11 mouse cellular contexts compared by ENCODE assay signal in genomic region chr13:60529381-60530069, GRCm38 (mm10).
DNase-seq lines count a peak whose midpoint lies in the region; ATAC-seq and TF ChIP-seq lines count a peak whose summit lies in the region.
"Had no signal": no experiment of that assay in that cellular context is flagged by ENCODE, and none has a peak within 500 bp of the region (broad histone marks: within the 10 kb centered on the region; RNA-seq: fewer than 3 reads in every experiment).

No protein-coding gene starts in this region.

- DNase-seq in hindbrain, embryonic 11.5 days (ENCODE audit: low spot score): peak; percentile 41
- DNase-seq in hindbrain, embryonic 10.5 days (ENCODE audit: low spot score): no peak
- DNase-seq in kidney, postnatal 14 days: peak; percentile 69
- no peak for DNase-seq in lung, postnatal 4 days
- DNase-seq in thymus, adult 2 months: no peak
- no peak for DNase-seq in urinary bladder, postnatal 14 days (ENCODE audit: low spot score)

- ATAC-seq in hindbrain, embryonic 11.5 days (ENCODE audit: low FRiP score): peak; percentile 74
- peak; percentile 79 for ATAC-seq in hindbrain, embryonic 12.5 days (ENCODE audit: low FRiP score)
- ATAC-seq in neural tube, embryonic 14.5 days (ENCODE audit: low read depth): peak; percentile 74; the same call in 1 of the 2 replicates
- ATAC-seq: Patski had no signal

- no peak overlapping the region for H3K4me3 ChIP-seq in hindbrain, embryonic 11.5 days (ENCODE audit: low read depth, low read length)
- no peak overlapping the region for H3K4me3 ChIP-seq in hindbrain, embryonic 10.5 days
- H3K4me3 ChIP-seq in hindbrain, embryonic 12.5 days: no peak overlapping the region
- no peak overlapping the region for H3K4me3 ChIP-seq in neural tube, embryonic 14.5 days (ENCODE audit: low read depth, low read length)
- H3K4me3 ChIP-seq in thymus, adult 2 months (ENCODE audit: control insufficient read depth, insufficient read depth, low read length): no peak overlapping the region
- H3K4me3 ChIP-seq: embryonic facial prominence, embryonic 13.5 days; limb, embryonic 12.5 days had no signal

- 14% methylated on average over 6 of the region's 6 CpGs for WGBS in hindbrain, embryonic 11.5 days
- 26% methylated on average over 6 of the region's 6 CpGs for WGBS in hindbrain, embryonic 10.5 days
- 12% methylated on average over 6 of the region's 6 CpGs for WGBS in hindbrain, embryonic 12.5 days
- WGBS in neural tube, embryonic 14.5 days: 8% methylated on average over 6 of the region's 6 CpGs
- WGBS in thymus, adult 2 months: 73% methylated on average over 6 of the region's 6 CpGs

- 0 out of 2 replicates have a peak overlapping the region, but pooled peaks have one; percentile 1 for H3K27ac ChIP-seq in hindbrain, embryonic 11.5 days (ENCODE audit: low read depth, low read length)
- H3K27ac ChIP-seq in hindbrain, embryonic 10.5 days: no peak overlapping the region
- peak overlapping the region; percentile 55 for H3K27ac ChIP-seq in hindbrain, embryonic 12.5 days
- H3K27ac ChIP-seq in neural tube, embryonic 14.5 days (ENCODE audit: low read depth, low read length): no peak overlapping the region
- no peak overlapping the region for H3K27ac ChIP-seq in thymus, adult 2 months (ENCODE audit: control insufficient read depth, insufficient read depth, low read length)
- H3K27ac ChIP-seq: embryonic facial prominence, embryonic 13.5 days; limb, embryonic 12.5 days had no signal

- no peaks in the 10 kb centered on the region for H3K36me3 ChIP-seq in hindbrain, embryonic 11.5 days (ENCODE audit: control insufficient read depth, insufficient read depth, low read length)
- no peaks in the 10 kb centered on the region for H3K36me3 ChIP-seq in hindbrain, embryonic 10.5 days
- no peaks in the 10 kb centered on the region for H3K36me3 ChIP-seq in hindbrain, embryonic 12.5 days
- H3K36me3 ChIP-seq in neural tube, embryonic 14.5 days (ENCODE audit: control insufficient read depth, insufficient read depth, low read length): no peaks in the 10 kb centered on the region
- H3K36me3 ChIP-seq in thymus, adult 2 months (ENCODE audit: control insufficient read depth, insufficient read depth, low read length): no peaks in the 10 kb centered on the region
- H3K36me3 ChIP-seq: embryonic facial prominence, embryonic 13.5 days; limb, embryonic 12.5 days had no signal

- no peak for TF ChIP-seq CTCF in thymus, adult 2 months (IDR thresholded peaks at IDR 0.05; ENCODE audit: borderline replicate concordance, control insufficient read depth, extremely low read depth, insufficient read depth, low read length, poor library complexity)

- H3K4me2 ChIP-seq in hindbrain, embryonic 11.5 days (replicated peaks; ENCODE audit: low read depth, low read length): no peak overlapping the region
- no peak overlapping the region for H3K4me2 ChIP-seq in hindbrain, embryonic 12.5 days (replicated peaks)
- no peak overlapping the region for H3K4me2 ChIP-seq in neural tube, embryonic 14.5 days (ENCODE audit: low read depth, low read length)
- H3K4me2 ChIP-seq: embryonic facial prominence, embryonic 13.5 days; limb, embryonic 12.5 days had no signal

- no peaks in the 10 kb centered on the region for H3K27me3 ChIP-seq in hindbrain, embryonic 11.5 days (ENCODE audit: control insufficient read depth, insufficient read depth, low read length)
- no peaks in the 10 kb centered on the region for H3K27me3 ChIP-seq in hindbrain, embryonic 10.5 days (ENCODE audit: insufficient read depth, poor library complexity, severe bottlenecking)
- H3K27me3 ChIP-seq in hindbrain, embryonic 12.5 days: no peaks in the 10 kb centered on the region
- H3K27me3 ChIP-seq in neural tube, embryonic 14.5 days (ENCODE audit: control insufficient read depth, insufficient read depth, low read length): no peaks in the 10 kb centered on the region
- H3K27me3 ChIP-seq in thymus, adult 2 months (ENCODE audit: control insufficient read depth, insufficient read depth, low read length): no peaks in the 10 kb centered on the region
- H3K27me3 ChIP-seq: embryonic facial prominence, embryonic 13.5 days; limb, embryonic 12.5 days; Patski had no signal

- no peaks in the 10 kb centered on the region for H3K9me3 ChIP-seq in hindbrain, embryonic 11.5 days (ENCODE audit: control insufficient read depth, low read length)
- no peaks in the 10 kb centered on the region for H3K9me3 ChIP-seq in hindbrain, embryonic 10.5 days
- H3K9me3 ChIP-seq in hindbrain, embryonic 12.5 days (replicated peaks): no peaks in the 10 kb centered on the region
- no peaks in the 10 kb centered on the region for H3K9me3 ChIP-seq in neural tube, embryonic 14.5 days (ENCODE audit: control insufficient read depth, low read length)
- H3K9me3 ChIP-seq: embryonic facial prominence, embryonic 13.5 days; limb, embryonic 12.5 days had no signal

- no peaks in the 10 kb centered on the region for H3K4me1 ChIP-seq in hindbrain, embryonic 11.5 days (replicated peaks; ENCODE audit: control insufficient read depth, insufficient read depth, low read length)
- H3K4me1 ChIP-seq in hindbrain, embryonic 10.5 days (replicated peaks): peaks cover 18% of the 10 kb centered on the region
- H3K4me1 ChIP-seq in hindbrain, embryonic 12.5 days: peaks cover 15% of the 10 kb centered on the region
- 0 out of 2 replicates have a peak, but pooled peaks cover 5% of the 10 kb centered on the region for H3K4me1 ChIP-seq in neural tube, embryonic 14.5 days (ENCODE audit: control insufficient read depth, insufficient read depth, low read length)
- no peaks in the 10 kb centered on the region for H3K4me1 ChIP-seq in thymus, adult 2 months (replicated peaks; ENCODE audit: control insufficient read depth, insufficient read depth, low read length)

- TF ChIP-seq POLR2A in thymus, adult 2 months (IDR thresholded peaks at IDR 0.05; ENCODE audit: control insufficient read depth, extremely low read depth, insufficient read depth, low read length, poor library complexity): no peak

- no peak overlapping the region for H3K9ac ChIP-seq in hindbrain, embryonic 11.5 days (ENCODE audit: low read depth, low read length)
- H3K9ac ChIP-seq in hindbrain, embryonic 12.5 days: no peak overlapping the region
- no peak overlapping the region for H3K9ac ChIP-seq in neural tube, embryonic 14.5 days (replicated peaks; ENCODE audit: low read depth, low read length)
- H3K9ac ChIP-seq: embryonic facial prominence, embryonic 13.5 days; limb, embryonic 12.5 days had no signal

Comparison
In these comparisons a context has a peak if more than half of its experiments do, and no peak if none do; other contexts are left out.
1. DNase-seq: peak in hindbrain, embryonic 11.5 days (single experiment) and kidney, postnatal 14 days (single experiment); none in hindbrain, embryonic 10.5 days (single experiment), lung, postnatal 4 days (0 of 2), thymus, adult 2 months (single experiment) and urinary bladder, postnatal 14 days (single experiment).
2. H3K27ac ChIP-seq: peak in hindbrain, embryonic 11.5 days (single experiment) and hindbrain, embryonic 12.5 days (single experiment); none in hindbrain, embryonic 10.5 days (single experiment), neural tube, embryonic 14.5 days (single experiment) and thymus, adult 2 months (single experiment).
3. Peak in every context shown above with its lines, with median percentiles within 50 percentile points of each other: ATAC-seq.